Mouse (Mus musculus) embryonic fibroblast, embryonic 13.5 days (primary cell): ENCODE data around the gene Hpse. TPM values are rescaled to one million over a fixed set of nuclear protein-coding genes. Genes with fewer than 3 reads are reported as not detected.

Source experiments
- H3K27ac ChIP-seq: 2 replicates; pipeline ENCODE4 v1.5.1; 2012; ENCODE audit warnings: low read length, control low read depth, inconsistent platforms; ENCODE audit not compliant: insufficient read depth
- H3K4me1 ChIP-seq: 2 replicates; pipeline ENCODE4 v1.6.1; 2011; ENCODE audit warnings: low read length; ENCODE audit not compliant: control insufficient read depth, insufficient read depth
- H3K4me3 ChIP-seq: 2 replicates; pipeline ENCODE4 v1.5.1; 2011; ENCODE audit warnings: mild to moderate bottlenecking, control low read depth, low read length; ENCODE audit not compliant: insufficient read depth
- CTCF ChIP-seq: IDR thresholded peaks from 2 replicates; pipeline ENCODE4 v1.5.1; 2011; ENCODE audit warnings: mild to moderate bottlenecking, control low read depth, low read length, moderate library complexity, borderline replicate concordance; ENCODE audit not compliant: insufficient read depth
- POLR2A ChIP-seq: IDR thresholded peaks from 2 replicates; pipeline ENCODE4 v1.6.1; 2011; ENCODE audit warnings: low read depth, mild to moderate bottlenecking, control low read depth, low read length, moderate library complexity
- polyA plus RNA-seq: library from polyadenylated mRNA; stranded (reverse); fragments of >200 nt; gene quantifications from 2 replicates; pipeline ENCODE4 v1.2.4, GENCODE M21; 2011; ENCODE audit warnings: low read depth; ENCODE audit not compliant: missing spikeins, insufficient read length

Gene Hpse
- polyA plus RNA-seq, 1 experiment, result 3.2 TPM

GRCm38 (mm10) chr5:100648046-100648445 is 71.5 kb downstream of the Hpse start:
- Histone ChIP-seq H3K4me3 (no peak overlapping the region), H3K27ac (no peak overlapping the region), H3K4me1 (no peaks in the 10 kb centered on the region)
- TF ChIP-seq CTCF (no peak), POLR2A (no peak)

- H3K4me3 ChIP-seq, result no peak overlapping the region
- TF ChIP-seq CTCF, result no peak
- no peak for TF ChIP-seq POLR2A
- no peak overlapping the region for H3K27ac ChIP-seq
- H3K4me1 ChIP-seq, result no peaks in the 10 kb centered on the region
Observed at GRCm38 (mm10) chr5:100646558-100646957, 73.0 kb downstream of the Hpse start.

DNA sequence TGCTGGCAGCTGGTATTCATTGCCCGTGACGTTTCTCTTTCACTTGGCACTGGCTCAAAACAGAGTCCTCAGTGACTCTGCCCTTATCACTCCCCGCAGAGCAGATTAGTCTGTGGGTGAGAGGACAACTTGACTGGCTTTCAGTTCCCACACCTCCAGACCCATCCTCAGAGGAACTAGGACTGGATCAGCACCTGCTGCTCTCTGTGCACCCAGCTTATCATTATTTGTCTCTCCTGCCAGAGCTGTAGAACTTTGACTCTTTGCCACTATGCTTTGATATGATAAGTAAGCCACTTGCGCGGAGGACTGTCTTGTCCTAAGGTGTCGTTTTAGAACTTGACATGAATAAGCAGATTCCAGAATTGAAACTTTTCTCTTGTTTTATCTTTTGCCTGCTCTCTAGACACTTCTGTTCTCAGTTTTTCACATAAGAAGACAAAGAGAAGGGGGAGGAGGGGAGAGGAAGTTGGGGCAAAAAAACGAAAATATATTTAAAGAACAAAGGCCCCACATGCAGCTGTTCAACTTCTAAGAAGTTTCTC is 75.5 kb downstream of the Hpse start:
- no peaks in the 10 kb centered on the region for H3K4me1 ChIP-seq
- no peak overlapping the region for H3K4me3 ChIP-seq
- no peak overlapping the region for H3K27ac ChIP-seq
- no peak for TF ChIP-seq POLR2A
- TF ChIP-seq CTCF, result no peak

DNA sequence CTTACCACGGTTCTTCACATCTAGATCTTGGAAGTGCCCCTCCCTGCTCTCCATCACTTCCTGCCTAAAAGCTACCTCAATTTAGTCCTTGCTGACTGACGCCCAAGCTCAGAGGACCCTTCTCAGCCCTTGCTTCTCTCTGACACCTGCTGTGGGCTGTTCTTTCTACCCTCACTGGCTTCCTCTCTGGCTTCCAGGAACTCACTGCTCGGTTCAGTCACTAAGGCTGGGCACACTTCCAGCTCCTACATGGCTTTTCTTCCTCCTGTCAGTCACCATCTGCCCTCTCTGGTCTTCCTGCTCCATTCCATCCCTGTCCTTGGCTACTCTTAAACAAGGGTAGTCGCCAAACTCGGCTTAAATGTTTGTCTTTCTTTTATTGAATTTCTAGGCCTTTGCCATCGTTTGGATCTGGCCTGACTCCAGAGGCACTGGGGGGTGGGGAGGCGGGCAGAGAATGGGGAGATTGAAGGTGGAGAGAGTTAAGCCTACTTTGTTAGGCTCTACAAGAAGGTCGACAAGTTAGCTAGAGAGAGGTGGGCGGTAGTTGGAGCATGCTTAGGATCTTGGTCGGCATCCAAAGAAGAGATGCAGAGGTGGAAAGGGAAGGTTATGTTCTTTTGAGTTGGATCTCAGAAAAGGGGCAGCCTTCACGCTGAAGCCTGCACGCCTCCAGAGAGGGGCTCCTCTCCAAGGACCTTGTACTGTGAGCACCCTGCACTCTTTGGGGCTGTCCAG is 76.1 kb downstream of the Hpse start:
- Histone ChIP-seq H3K27ac (no peak overlapping the region), H3K4me3 (no peak overlapping the region), H3K4me1 (no peaks in the 10 kb centered on the region)
- TF ChIP-seq POLR2A (no peak), CTCF (no peak)

DNA sequence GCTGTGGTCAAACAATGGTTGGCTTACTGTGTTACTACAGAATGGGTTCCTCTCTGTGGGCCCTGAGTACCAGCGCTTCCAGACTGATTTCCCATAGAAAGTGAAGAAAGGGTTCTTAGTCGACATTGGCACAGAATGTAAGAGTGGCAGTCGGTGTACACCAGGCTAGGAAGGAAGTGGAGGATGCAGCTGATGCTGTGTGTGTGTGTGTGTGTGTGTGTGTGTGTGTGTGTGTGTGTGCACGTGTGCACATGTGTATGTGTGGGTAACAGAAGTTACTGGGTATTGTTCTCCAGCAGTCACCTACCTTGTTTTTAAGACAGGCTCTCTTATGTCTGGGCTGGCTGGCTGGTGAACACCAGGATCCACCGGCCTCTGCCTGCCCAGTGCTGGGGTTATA is 77.2 kb downstream of the Hpse start:
- Histone ChIP-seq H3K4me1 (no peaks in the 10 kb centered on the region), H3K27ac (no peak overlapping the region), H3K4me3 (no peak overlapping the region)
- no peak for TF ChIP-seq POLR2A
- TF ChIP-seq CTCF, result no peak

DNA sequence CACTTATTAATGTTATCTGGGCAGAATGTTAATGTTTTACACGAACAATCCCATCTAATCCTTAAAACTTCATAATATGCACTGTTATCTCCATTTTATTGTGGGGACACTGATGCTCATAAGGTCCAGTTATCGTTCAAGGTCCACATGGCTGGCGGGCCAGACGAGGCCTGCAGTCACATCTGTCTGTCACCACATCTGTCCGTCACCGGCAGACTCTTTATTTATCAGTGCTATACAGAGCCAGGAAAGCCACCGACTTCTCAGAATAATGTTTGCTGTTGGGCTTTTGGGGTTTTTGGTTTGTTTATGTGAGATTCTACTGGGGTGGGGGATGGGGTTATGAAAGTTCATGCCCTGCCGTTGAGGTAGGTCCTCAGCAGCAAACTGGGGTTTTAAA is 81.0 kb downstream of the Hpse start:
- TF ChIP-seq POLR2A, result no peak
- TF ChIP-seq CTCF, result no peak
- Histone ChIP-seq H3K4me1 (no peaks in the 10 kb centered on the region), H3K27ac (no peak overlapping the region), H3K4me3 (no peak overlapping the region)

DNA sequence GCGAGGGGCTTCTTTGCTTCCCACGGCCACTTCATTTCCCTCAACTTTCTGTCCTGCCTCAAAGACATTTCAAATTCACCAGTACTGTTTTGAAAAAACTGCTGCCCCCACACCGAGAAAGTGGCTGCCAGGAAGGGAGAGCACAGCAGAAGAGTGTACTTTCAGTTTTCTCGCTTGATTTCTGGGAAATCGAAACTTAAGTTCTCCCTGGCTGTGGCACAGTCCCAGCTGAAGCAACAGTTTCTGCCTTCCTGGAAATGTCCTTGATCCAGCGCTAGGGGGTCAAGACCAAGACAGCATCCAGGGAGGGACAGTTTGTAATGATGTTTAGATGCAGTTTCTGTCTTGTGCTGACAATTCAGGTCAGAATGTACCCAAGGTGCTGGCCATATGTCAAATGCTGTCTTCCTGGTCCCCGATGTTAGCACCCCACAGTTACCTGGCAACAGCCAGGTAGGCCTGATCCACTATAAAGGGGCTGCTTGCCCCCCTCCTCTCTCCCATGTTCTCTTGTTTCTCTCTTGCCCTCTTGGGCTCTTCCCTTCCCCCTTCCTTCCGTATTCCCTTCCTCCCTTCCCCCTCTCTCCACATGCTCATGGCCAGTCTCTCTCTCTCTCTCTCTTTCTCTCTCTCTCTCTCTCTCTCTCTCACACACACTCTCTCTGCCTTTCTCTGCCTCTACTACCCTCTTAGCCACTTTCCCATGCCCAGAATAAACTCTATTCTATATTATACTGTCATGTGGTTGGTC is 82.5 kb downstream of the Hpse start:
- Histone ChIP-seq H3K4me3 (no peak overlapping the region), H3K4me1 (no peaks in the 10 kb centered on the region), H3K27ac (peak overlapping the region; percentile 37)
- TF ChIP-seq POLR2A (no peak; the same call in 1 of the 2 replicates), CTCF (no peak)

DNA sequence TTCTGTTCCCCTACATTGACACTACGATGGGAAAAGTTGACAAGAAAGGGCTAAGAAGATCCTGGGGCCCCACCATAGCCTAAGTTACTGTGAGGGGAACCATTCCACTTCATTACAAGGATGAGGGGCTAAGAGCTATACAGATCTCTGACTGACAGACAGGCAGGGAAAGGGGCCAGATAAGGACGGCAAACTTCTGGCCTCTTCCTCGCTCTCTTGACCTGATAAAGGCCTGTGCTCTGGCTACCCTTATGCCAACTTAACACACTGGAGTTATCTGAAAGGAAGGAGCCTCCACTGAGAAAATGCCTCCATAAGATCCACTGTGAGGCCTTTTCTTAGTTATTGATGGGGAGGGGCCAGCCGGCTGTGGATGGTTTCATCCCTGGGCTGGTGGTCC is 83.6 kb downstream of the Hpse start:
- Histone ChIP-seq H3K27ac (no peak overlapping the region), H3K4me1 (no peaks in the 10 kb centered on the region), H3K4me3 (no peak overlapping the region)
- TF ChIP-seq POLR2A, result no peak
- no peak for TF ChIP-seq CTCF

GRCm38 (mm10) chr5:100634885-100635478 is 84.5 kb downstream of the Hpse start:
- TF ChIP-seq POLR2A (no peak), CTCF (no peak)
- Histone ChIP-seq H3K4me1 (no peaks in the 10 kb centered on the region), H3K4me3 (no peak overlapping the region), H3K27ac (no peak overlapping the region)
